Mouse (Mus musculus) bone marrow macrophage, adult 2 months (primary cell): ENCODE results near the gene Isca1.

Experiments used
- CTCF ChIP-seq: IDR thresholded peaks from 2 replicates; pipeline ENCODE4 v1.5.1; 2012; ENCODE audit warnings: low read depth, mild to moderate bottlenecking, low read length, moderate library complexity
- POLR2A ChIP-seq: IDR thresholded peaks from 2 replicates; pipeline ENCODE4 v1.6.1; 2012; ENCODE audit warnings: mild to moderate bottlenecking, low read depth, low read length, borderline replicate concordance

- TF ChIP-seq CTCF (no peak), POLR2A (no peak)
These were observed 2.7 kb downstream of the Isca1 start for GRCm38 (mm10) chr13:59766786-59767515.
